Mouse (Mus musculus) bone marrow macrophage, adult 2 months (primary cell): ENCODE results near the gene Ube2c.

Experiments used
- CTCF ChIP-seq: IDR thresholded peaks from 2 replicates; pipeline ENCODE4 v1.5.1; 2012; ENCODE audit warnings: low read depth, mild to moderate bottlenecking, low read length, moderate library complexity
- POLR2A ChIP-seq: IDR thresholded peaks from 2 replicates; pipeline ENCODE4 v1.6.1; 2012; ENCODE audit warnings: mild to moderate bottlenecking, low read depth, low read length, borderline replicate concordance

DNA sequence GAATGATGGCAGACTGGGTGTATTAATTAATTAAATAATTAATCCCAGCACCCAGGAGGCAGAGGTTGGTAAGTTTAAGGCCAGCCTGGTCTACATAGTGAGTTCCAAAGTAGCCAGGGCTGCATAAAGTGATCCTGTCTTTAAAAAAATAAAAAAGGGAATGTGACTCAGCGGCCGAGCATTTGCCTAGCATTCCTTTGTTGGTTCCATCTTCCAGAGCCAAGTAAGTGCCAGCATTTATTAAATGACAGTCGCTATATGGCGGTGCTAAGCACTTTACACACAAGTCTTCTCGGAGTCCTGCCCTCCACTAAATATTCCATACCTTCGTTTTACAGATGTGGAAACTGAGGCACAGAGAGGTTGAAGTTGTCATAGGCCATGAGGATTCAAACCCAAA is 6.4 kb downstream of the Ube2c start:
- TF ChIP-seq CTCF: no peak
- no peak for TF ChIP-seq POLR2A
